Mouse (Mus musculus) MEL-GATA-1-ER (cell line): ENCODE measurements around the gene Gfra1.

Source experiments
- DNase-seq: peaks from one replicate; pipeline ENCODE4 v3.0.0-alpha.2; 2012; ENCODE audit warnings: low read depth; ENCODE audit errors: extremely low read depth

The Gfra1 gene

DNA sequence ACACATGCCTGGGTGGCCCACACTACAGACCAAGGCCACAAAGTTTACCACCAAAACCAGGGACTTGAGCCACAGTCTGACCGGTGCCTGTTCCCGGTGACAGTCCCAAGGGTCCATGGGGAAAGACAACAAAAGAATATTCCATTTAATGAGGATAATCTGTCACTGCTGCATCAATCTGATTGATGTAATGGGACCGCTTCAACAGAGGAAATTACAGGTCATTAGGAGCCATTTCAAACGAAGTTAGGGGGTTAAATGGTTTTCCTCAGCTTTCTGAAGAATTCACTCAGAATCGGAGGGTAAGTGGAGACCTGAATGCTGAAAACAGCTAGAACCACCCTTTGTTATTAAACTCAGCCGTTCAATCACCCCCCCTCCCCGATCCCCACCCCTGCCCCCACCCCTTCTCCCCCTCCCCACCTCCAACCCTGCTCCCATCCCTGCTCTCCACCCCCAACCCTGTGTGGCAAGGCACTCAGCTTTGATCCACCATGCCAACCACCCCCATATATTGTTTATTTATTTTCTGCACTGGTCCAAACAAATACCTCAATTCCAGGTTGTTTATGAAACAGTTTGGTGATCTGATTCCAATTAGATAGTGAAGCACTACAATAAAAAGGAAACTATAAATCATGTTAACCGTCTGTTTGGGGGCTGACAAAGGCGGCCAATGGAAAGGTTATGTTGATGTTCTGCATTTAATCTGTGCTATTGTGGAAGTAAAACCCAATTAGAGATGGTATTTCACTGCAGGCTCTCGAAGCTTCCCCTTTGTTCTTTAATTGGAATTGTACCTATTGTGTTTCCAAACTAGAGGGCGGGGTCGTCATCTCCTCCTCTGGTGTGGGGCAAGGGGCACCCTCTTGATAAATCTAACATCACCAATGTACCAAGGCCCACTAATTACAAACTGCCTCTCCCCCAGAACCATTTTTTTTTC lies 119.9 kb downstream of the Gfra1 start:
- DNase-seq = no peak

DNA sequence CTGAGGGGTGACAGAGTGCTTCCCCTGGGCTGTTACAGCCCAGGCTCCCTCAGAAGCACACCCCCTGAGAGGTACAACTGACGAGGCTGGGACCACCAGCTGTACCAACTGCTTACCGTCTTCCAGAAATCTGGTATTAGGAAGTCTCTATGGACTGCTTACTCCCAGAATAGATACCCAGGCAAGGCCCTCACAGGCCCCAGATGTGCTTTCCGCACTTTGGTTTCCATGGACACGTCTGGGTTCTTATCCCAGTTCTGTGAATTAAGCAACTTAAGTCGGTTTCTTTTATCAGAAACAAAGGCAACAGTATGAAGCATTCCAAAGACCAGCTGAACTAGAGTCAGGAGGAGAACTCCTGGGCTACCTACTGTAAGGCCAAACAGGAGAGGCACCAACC lies 126.4 kb downstream of the Gfra1 start:
- no peak for DNase-seq

DNA sequence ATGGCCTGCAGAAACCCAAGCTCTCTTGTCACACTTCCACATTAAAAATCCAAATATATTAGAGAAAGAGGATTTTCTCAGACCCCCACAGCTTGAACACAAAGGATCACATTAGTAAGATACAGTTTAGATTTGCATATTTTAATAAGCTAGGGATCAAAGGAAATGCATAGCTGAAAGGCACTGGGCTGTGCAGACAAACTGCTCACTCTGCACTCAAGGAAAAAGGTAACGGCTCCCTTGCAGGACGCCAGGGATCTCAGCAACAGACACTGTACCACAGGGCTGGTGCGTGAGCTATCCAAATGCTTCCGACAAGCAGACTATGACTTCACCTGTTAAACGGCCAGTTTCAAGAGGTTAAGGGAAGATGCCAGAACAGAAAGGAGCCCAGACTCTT lies 127.7 kb downstream of the Gfra1 start:
- no peak for DNase-seq

- no peak for DNase-seq
These were observed 139.2 kb downstream of the Gfra1 start for GRCm38 (mm10) chr19:58316474-58316873.

DNA sequence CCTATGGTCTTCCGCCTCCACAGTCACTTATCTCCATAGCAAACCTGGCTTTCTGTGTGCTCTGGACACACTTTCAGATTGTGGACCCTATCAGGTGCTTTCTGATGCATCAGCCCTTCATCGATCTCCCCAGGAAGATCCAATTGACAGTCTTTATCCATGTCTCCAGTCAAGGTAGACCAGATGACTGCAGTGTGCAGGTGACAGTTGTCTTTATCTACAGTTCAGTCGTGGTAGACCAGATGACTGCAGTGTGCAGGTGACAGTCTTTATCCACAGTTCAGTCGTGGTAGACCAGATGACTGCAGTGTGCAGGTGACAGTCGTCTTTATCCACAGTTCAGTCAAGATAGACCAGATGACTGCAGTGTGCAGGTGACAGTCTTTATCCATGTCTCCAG lies 140.0 kb downstream of the Gfra1 start:
- DNase-seq = no peak

DNA sequence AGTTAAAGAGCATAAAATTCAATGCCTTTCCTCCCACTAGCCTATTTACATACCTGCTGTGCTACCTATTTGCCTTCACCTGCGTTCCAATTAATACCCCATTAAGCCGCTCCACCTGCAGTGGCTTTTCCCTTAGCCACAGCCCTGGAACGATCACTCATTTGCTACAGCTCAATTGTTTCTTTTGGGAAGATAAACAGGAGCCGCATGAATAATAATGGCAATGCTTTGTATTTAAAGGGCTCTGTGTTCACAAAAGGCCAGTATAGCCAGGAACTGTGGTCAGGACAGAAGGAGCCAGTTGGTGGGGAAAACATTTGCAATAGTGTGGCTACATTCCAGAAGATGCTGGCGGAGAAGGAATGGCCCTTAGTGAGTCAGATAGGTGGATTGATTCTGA lies 141.1 kb downstream of the Gfra1 start:
- DNase-seq = no peak

DNA sequence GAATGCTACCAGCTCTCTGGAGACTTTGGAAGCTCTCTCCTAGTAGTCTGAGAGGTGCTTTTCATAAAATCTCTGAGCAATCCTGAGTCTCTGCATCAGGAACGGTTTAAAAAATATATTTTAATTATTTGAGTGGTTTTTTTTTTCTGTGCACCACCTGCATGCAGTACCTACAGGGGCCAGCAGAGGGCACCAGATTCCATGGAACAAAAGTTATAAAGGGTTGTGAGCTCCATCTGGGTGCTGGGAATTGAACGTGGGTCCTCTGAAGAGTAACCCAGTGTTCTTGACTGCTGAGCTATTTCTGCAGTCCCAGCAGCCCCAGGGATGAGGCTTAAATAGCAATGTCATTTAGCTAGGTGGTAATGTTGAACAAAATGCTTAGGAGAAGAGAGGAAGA lies 141.9 kb downstream of the Gfra1 start:
- peak; percentile 1 for DNase-seq

- no peak for DNase-seq
These were observed 143.2 kb downstream of the Gfra1 start for GRCm38 (mm10) chr19:58312492-58312891.

DNA sequence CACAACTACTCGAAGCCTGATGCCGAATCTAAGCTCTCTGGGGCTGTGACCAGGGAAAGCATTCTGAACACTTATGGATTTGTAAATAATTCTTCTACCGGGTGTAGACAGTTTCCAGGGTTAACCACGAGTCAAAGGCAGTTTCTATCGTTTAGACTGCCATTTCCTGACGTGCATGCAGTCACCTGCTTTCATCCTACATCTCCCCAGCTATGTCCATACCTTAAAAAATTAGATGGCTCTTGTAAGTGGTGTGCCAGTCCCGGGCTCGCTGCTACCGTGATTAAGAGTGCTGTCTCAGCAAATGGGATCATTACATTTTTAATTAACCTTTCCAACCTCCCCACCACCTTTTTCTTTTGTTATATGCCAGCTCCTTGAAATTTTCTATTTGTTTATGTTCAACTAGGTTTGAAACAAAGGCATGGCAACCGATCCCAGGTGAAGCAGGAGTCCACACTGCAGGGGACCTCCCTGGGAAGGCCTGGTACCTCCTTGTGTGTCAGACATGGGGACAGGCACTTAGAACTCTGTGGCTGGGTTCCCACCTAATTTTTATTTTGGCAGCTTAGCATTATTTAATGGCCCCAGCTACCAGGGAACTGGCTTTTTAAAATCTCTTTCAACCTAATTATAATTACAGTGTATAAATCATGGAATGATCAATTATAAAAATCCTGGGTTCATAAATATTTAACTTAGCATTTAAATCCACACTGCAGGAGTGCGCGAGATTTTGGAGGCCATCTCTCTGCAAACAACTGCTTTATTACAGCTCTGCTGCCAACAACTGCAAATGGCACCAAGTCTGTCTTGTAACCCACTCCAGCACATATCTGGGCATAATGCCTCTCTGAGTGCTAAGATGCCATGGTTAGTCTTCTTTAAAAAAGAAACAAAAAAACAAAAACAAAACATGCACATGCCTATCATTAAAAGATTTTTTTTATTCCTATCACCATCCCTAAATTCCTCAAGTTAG lies 145.1 kb downstream of the Gfra1 start:
- no peak for DNase-seq

- no peak for DNase-seq
These were observed 146.0 kb downstream of the Gfra1 start for GRCm38 (mm10) chr19:58309620-58310275.

GRCm38 (mm10) chr19:58301105-58301504 lies 154.6 kb downstream of the Gfra1 start:
- DNase-seq = no peak

GRCm38 (mm10) chr19:58297926-58298325 lies 157.8 kb downstream of the Gfra1 start:
- no peak for DNase-seq

- DNase-seq = no peak
These were observed 158.9 kb downstream of the Gfra1 start for GRCm38 (mm10) chr19:58296842-58297190.

DNA sequence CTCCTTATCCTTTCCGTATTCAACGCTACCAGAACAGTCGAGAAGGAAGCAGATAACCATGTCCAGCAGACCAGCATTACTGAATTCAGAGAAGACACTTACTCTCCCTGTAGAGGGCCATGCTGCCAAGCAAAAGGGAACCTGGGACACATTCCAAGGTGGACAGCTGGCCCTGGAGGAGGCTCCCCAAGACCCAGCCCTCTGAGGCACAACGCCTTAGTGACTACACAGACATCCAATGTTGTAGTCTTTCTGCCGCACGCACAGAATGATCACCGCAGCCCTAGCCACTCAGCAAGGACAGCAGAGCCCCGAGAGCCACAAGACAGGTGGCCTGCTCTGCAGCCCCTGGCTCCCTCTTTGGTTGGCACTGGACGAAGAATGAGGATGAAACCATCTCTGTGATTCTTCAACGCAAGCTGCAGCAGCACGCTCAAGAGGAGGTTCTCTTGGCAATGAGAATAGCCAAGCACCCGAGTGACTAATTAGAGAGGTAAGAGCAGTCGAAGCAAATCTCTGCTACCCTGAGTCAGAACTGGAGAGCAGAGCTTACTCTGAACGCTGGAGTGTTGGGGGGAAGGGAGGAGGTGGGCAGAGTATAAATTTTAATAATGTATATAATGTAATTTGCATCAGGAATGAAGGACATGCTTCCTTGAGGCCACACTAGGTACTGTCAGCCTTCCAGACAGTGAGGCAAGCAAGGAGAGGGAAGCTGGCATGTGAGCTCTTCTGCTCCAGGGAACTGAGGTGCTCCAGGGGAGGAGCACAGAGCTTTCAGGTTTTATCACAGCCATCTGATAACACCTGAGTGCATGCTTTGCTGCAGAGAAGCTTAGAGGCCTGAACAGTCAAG lies 159.5 kb downstream of the Gfra1 start:
- no peak for DNase-seq

DNA sequence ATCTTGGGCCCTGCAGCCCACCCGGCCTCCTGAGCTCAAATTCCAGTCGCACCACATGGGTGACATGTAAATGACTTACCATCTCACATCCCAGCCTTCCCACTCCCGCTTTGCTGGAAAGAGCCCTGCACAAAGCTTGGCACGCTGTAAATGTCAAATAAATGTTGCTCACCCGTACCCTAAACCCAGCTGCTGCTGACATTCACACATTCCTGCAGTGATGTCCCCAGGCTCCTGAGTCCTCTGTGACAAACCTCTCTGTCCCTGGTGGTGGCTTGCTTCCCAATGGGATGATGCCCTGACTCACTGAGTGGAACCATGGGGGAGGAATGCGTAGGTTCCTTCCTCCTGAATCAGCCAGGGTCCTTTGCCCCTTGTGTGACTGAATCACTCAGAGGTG lies 167.6 kb downstream of the Gfra1 start:
- DNase-seq = no peak

DNA sequence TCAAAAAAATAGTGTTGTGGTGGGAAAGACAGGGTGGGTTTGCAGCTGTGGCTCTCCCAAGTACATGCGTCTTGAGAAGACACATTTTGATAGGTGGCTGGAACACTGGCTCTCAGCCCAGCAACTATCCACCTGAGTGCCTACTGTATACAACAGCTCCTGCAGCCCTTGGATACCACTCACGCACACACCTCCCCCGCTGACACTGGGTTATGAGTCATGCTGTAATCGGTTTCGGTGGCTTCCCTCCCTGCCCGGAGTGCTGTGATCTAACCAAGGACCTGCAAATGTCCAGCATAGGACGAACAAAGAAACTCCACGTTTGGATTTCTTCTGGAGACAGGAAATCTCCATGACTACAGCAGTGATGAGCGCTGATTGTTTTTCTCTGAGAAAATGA lies 180.4 kb downstream of the Gfra1 start:
- DNase-seq = no peak

DNA sequence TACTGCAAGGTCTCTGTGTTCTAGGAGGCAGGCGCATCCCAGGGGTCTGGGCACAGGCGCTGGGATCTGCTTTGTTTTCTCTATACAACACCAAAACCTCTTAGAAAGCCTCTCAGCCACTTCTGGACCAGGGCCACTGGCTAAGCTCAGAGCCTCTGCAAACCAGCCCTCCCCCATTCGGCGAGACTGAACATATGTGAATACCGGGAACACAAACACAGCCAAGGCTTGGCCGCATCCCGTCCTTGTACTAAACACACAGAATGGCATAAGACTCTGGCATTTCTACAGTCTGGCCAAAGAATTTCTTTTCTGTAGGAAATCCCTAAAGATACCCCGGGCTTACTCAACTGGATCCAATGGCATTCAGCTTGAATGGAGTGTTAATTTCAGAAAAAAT lies 183.9 kb downstream of the Gfra1 start:
- DNase-seq = no peak

- no peak for DNase-seq
These were observed 184.9 kb downstream of the Gfra1 start for GRCm38 (mm10) chr19:58270778-58271177.

- DNase-seq = no peak
These were observed 187.2 kb downstream of the Gfra1 start for GRCm38 (mm10) chr19:58268476-58268875.

- no peak for DNase-seq
These were observed 189.1 kb downstream of the Gfra1 start for GRCm38 (mm10) chr19:58266600-58266999.

GRCm38 (mm10) chr19:58260934-58261333 lies 194.8 kb downstream of the Gfra1 start:
- DNase-seq = no peak
